Mouse (Mus musculus) hindbrain, embryonic 16.5 days (tissue): Measurements from ENCODE around the gene Man1a. TPM values are rescaled to one million over a fixed set of nuclear protein-coding genes. Genes with fewer than 3 reads are reported as not detected.
A peak's percentile ranks its signal among the peaks of the same experiment; 100 is the strongest.

Experiments used
- ATAC-seq: fragments of 200-750 bp; cut with Nextera tagmentation; 2 replicates; pipeline ENCODE4 v1.8.0; 2017; ENCODE audit warnings: moderate TSS enrichment, moderate library complexity
- H3K27ac ChIP-seq: fragments of 300-500 bp; sonication (generic); 2 replicates; pipeline ENCODE4 v1.5.1; 2014; ENCODE audit warnings: low read depth, mild to moderate bottlenecking, control low read depth, low read length, moderate library complexity
- H3K27me3 ChIP-seq: fragments of 300-500 bp; sonication (generic); replicated peaks from 2 replicates; pipeline ENCODE4 v1.6.1; 2014; ENCODE audit warnings: low read length; ENCODE audit not compliant: control insufficient read depth, insufficient read depth
- H3K36me3 ChIP-seq: fragments of 300-500 bp; sonication (generic); 2 replicates; pipeline ENCODE4 v1.6.1; 2014; ENCODE audit warnings: mild to moderate bottlenecking, low read length, moderate library complexity, mixed read lengths; ENCODE audit not compliant: control insufficient read depth, insufficient read depth
- H3K4me1 ChIP-seq: fragments of 300-500 bp; sonication (generic); 2 replicates; pipeline ENCODE4 v1.6.1; 2014; ENCODE audit warnings: low read depth, low read length; ENCODE audit not compliant: control insufficient read depth, insufficient read depth
- H3K4me2 ChIP-seq: fragments of 300-500 bp; sonication (generic); 2 replicates; pipeline ENCODE4 v1.6.1; 2014; ENCODE audit warnings: mild to moderate bottlenecking, low read length, control low read depth, moderate library complexity
- H3K4me3 ChIP-seq: fragments of 300-500 bp; sonication (generic); 2 replicates; pipeline ENCODE4 v1.5.1; 2014; ENCODE audit warnings: mild to moderate bottlenecking, low read length, control low read depth, moderate library complexity
- H3K9ac ChIP-seq: fragments of 300-500 bp; sonication (generic); 2 replicates; pipeline ENCODE4 v1.6.1; 2014; ENCODE audit warnings: low read depth, mild to moderate bottlenecking, control low read depth, low read length, moderate library complexity
- H3K9me3 ChIP-seq: fragments of 300-500 bp; sonication (generic); 2 replicates; pipeline ENCODE4 v1.6.1; 2014; ENCODE audit warnings: mild to moderate bottlenecking, low read length, moderate library complexity; ENCODE audit not compliant: control insufficient read depth
- WGBS: fragments of 180-500 bp; shearing (Covaris S2); extraction: QIAGEN DNeasy Blood & Tissue Kit; methylation state at CpG from one replicate; pipeline ENCODE4 v1.1.7; 2014; 5-methylcytosine and 5-hydroxymethylcytosine counted together
- polyA plus RNA-seq: library from polyadenylated mRNA; unstranded; fragments of >200 nt; fragmentation: Nextera tagmentation; extraction: Ambion mirVana; gene quantifications from 2 replicates; pipeline ENCODE4 v1.2.1, GENCODE M21; 2015

Gene Man1a
- polyA plus RNA-seq: 4.1 and 4.2 TPM in 2 replicates

DNA sequence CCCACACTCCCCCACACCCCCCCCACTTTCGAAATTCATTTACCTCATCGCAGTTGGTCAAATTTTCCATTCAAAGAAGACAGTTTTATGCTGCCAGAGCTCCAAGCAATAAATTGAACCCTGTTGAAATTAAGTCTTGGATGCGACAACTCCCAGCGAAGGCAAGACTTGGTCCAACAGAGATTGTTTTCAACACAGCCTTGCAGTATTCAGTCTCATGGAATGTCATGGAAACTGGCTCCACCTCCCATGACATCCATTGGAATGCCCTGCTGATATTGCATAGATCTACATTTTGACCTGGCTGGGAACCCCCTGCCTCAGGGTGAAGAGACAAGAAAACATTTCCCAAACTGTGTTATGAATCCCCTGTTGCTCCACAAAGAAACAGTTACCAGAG lies at the start of gene Man1a:
Man1a (minus strand) TSS at position 190 of the 400 bp plus-strand sequence.
- H3K27me3 ChIP-seq: no peaks in the 10 kb centered on the region
- H3K4me3 ChIP-seq: peak within 1 kb of the TSS; percentile 88
- H3K4me2 ChIP-seq: peak within 1 kb of the TSS; percentile 99
- peak within 1 kb of the TSS; percentile 59; the same call in 1 of the 2 replicates for H3K27ac ChIP-seq
- H3K9ac ChIP-seq: peak within 1 kb of the TSS; percentile 79
- ATAC-seq: no peak
- 11% methylated on average over 4 of the region's 4 CpGs for WGBS
- H3K4me1 ChIP-seq: peaks cover 5% of the 10 kb centered on the region
- no peaks in the 10 kb centered on the region for H3K9me3 ChIP-seq
- no peaks in the 10 kb centered on the region for H3K36me3 ChIP-seq

DNA sequence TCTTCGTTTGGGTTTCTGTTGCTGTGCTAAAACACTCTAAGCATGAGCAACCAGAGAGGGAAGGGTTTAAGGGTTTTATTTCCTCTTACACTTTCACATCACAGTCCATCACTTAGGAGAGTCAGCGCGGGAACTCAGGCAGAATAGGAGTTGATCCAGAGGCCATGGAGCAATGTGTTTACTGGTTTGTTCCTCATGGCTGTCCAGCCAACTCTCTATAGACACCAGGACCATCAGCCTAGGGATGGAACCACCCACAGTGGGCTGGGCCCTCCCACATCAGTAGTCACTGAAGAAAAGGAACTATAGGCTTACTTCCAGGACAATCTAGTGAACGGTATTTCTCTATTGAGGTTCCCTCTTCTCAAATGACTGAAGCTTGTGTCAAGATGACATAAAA lies 45.4 kb upstream of the Man1a start:
- 92% methylated on average over 4 of the region's 4 CpGs for WGBS
- no peak for ATAC-seq
- Histone ChIP-seq H3K9ac (no peak overlapping the region), H3K27ac (no peak overlapping the region), H3K27me3 (no peaks in the 10 kb centered on the region), H3K36me3 (no peaks in the 10 kb centered on the region), H3K4me1 (no peaks in the 10 kb centered on the region), H3K9me3 (no peaks in the 10 kb centered on the region), H3K4me2 (no peak overlapping the region), H3K4me3 (no peak overlapping the region)

GRCm38 (mm10) chr10:54120375-54120774 lies 44.0 kb upstream of the Man1a start:
- H3K4me2 ChIP-seq: no peak overlapping the region
- no peaks in the 10 kb centered on the region for H3K36me3 ChIP-seq
- H3K27ac ChIP-seq: no peak overlapping the region
- H3K9ac ChIP-seq: no peak overlapping the region
- WGBS: 74% methylated on average over 2 of the region's 2 CpGs
- H3K4me1 ChIP-seq: no peaks in the 10 kb centered on the region
- no peak for ATAC-seq
- no peaks in the 10 kb centered on the region for H3K9me3 ChIP-seq
- no peaks in the 10 kb centered on the region for H3K27me3 ChIP-seq
- no peak overlapping the region for H3K4me3 ChIP-seq

DNA sequence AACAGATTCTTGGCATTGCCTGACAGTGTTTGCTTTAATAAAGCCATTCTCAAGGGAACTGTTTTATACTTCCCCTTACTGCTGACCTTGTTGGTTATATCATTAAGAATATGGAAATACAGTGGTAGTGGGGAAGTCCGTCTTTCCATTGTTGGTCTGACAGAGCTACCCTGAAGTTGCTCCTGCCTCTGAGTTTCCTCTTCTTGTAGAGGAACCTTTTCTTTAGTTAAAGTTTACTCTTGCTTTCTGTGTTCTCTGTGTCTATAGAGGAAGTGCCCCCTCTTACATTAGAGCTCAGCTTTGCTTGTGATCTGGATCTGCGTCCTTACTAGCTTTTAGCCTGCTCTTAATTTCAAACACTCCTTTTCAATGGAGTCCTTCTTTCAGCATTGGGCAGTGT lies 42.9 kb upstream of the Man1a start:
- Histone ChIP-seq H3K9ac (no peak overlapping the region), H3K4me1 (no peaks in the 10 kb centered on the region), H3K36me3 (no peaks in the 10 kb centered on the region), H3K4me3 (no peak overlapping the region), H3K27ac (no peak overlapping the region), H3K27me3 (no peaks in the 10 kb centered on the region), H3K4me2 (no peak overlapping the region), H3K9me3 (no peaks in the 10 kb centered on the region)
- no peak for ATAC-seq
- 75% methylated on average over 2 of the region's 2 CpGs for WGBS

DNA sequence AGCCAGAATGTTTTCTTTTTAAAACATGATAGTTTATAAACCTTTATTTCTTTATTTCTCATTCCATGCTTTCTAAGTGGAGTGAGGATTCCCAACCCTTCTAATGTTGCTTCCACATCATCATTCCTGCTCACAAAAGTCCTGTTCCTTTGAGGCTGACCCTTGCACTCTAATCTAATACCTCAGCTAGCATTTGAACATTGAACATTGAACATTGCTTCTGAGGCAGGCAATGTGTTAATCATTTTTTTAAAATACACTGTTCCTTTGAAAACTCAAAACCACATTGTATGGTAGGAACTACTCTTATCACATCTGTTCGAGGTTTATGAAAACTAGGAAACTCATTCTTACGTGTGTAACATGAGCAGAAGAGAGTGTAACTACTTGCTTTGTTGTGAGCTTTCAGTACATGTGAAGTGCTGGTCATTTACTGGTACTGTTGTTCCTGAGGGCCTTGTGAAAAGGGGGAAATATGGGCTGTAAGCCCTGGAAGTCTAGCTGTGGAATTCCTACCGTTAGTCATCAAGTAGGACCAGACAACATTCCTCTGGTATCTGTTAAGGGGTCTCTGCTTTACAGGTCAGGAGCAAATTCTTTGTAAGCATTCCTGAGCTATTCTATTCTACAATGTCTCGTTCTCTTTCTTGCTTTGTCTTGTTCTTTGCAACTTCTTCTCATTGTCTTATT lies 42.0 kb upstream of the Man1a start:
- ATAC-seq: no peak
- Histone ChIP-seq H3K27me3 (no peaks in the 10 kb centered on the region), H3K9me3 (no peaks in the 10 kb centered on the region), H3K36me3 (no peaks in the 10 kb centered on the region), H3K27ac (no peak overlapping the region), H3K9ac (no peak overlapping the region), H3K4me1 (no peaks in the 10 kb centered on the region), H3K4me2 (no peak overlapping the region), H3K4me3 (no peak overlapping the region)
- 82% methylated on average over 4 of the region's 4 CpGs for WGBS

DNA sequence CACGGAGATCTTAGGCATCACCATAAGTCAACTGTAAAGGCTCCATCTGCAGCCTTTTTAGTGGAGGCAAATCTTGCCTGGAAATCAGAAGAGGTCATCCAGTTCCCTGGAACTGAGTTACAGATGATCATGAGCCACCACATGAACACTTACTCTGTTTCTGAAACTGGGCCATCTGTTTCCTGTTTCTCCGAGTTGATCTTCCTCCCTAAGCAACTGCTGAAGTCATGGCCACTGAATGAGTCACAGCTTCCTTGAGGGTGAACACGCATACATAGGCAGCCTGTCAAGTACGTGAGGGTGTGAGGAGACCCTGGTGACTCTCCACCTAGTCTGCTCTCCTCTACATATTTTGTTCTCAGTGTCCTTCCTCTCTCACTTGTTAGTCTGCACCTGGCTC lies 41.4 kb upstream of the Man1a start:
- 76% methylated on average over 4 of the region's 4 CpGs for WGBS
- Histone ChIP-seq H3K4me3 (no peak overlapping the region), H3K9ac (no peak overlapping the region), H3K27ac (no peak overlapping the region), H3K27me3 (no peaks in the 10 kb centered on the region), H3K36me3 (no peaks in the 10 kb centered on the region), H3K4me1 (no peaks in the 10 kb centered on the region), H3K4me2 (no peak overlapping the region), H3K9me3 (no peaks in the 10 kb centered on the region)
- no peak for ATAC-seq

GRCm38 (mm10) chr10:54103671-54104070 lies 27.3 kb upstream of the Man1a start:
- Histone ChIP-seq H3K4me2 (no peak overlapping the region), H3K27me3 (no peaks in the 10 kb centered on the region), H3K4me3 (no peak overlapping the region), H3K36me3 (no peaks in the 10 kb centered on the region), H3K9me3 (no peaks in the 10 kb centered on the region), H3K27ac (no peak overlapping the region), H3K4me1 (no peaks in the 10 kb centered on the region), H3K9ac (no peak overlapping the region)
- ATAC-seq: no peak
- WGBS: 88% methylated on average over 4 of the region's 4 CpGs

DNA sequence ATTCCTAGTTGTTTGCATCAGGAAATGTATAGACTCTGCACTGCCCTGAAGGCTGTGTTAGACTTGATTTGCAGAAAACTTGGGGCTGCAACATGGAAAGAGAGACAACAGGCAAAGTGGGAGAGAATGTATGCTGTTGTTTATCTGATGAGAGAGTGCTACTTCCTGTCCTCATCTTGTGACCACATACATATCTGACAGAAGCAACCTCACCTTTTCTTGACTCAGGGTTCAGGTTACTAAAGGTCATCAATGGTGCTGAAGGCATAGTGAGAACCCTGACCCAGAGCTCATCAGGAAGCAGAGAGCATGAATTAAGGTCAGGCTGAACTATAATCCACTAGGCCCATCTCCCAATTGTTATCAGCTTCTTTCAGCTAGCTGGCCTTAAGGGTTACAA lies 15.7 kb upstream of the Man1a start:
- Histone ChIP-seq H3K4me1 (no peaks in the 10 kb centered on the region), H3K9ac (no peak overlapping the region), H3K4me2 (no peak overlapping the region), H3K27me3 (no peaks in the 10 kb centered on the region), H3K4me3 (no peak overlapping the region), H3K36me3 (no peaks in the 10 kb centered on the region), H3K9me3 (no peaks in the 10 kb centered on the region), H3K27ac (no peak overlapping the region)
- ATAC-seq: no peak

DNA sequence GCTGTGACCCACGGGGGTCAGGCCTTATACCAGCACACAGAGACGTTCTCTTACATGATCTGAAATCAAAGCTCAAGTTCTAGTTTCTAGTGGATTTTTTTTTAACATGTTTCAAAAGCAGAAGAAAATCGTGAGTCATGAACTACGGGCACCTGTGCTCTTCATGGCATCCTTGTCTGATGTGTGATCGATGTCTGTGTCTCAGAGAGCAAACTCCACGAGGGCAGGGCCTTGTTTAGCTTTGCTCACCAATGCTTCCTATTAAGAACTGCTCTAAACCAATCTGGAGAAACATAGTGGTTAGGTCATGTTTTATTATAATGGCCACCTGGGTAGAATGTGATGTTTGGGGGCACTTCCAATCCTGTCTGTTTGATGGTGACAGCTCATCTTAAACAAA lies 13.5 kb upstream of the Man1a start:
- H3K36me3 ChIP-seq: no peaks in the 10 kb centered on the region
- no peak overlapping the region for H3K4me3 ChIP-seq
- no peaks in the 10 kb centered on the region for H3K9me3 ChIP-seq
- no peak overlapping the region for H3K27ac ChIP-seq
- no peak for ATAC-seq
- no peaks in the 10 kb centered on the region for H3K4me1 ChIP-seq
- H3K4me2 ChIP-seq: no peak overlapping the region
- no peak overlapping the region for H3K9ac ChIP-seq
- WGBS: 92% methylated on average over 6 of the region's 6 CpGs
- H3K27me3 ChIP-seq: no peaks in the 10 kb centered on the region

DNA sequence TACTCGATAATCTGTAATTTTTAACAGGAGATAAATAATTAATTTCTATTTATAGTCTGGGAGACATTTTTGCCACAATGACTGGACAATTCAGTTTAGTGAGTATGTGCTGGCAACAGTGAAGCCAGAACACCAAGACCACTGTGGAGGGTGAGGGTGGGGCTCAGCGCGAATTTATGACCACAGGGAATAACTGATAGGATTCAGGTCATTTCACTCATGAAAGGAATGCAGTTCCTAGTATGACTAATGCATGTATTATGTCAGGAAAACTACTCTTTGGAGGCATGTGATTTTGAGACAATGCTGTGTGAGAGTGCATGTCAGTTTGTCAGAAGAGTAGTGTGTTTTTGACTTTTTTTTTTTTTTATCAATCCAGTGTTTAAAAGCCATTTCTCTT lies 10.9 kb upstream of the Man1a start:
- H3K4me1 ChIP-seq: no peaks in the 10 kb centered on the region
- no peaks in the 10 kb centered on the region for H3K9me3 ChIP-seq
- H3K27ac ChIP-seq: no peak overlapping the region
- H3K4me3 ChIP-seq: no peak overlapping the region
- no peaks in the 10 kb centered on the region for H3K36me3 ChIP-seq
- H3K9ac ChIP-seq: no peak overlapping the region
- WGBS: 82% methylated on average over 3 of the region's 3 CpGs
- no peak for ATAC-seq
- H3K4me2 ChIP-seq: no peak overlapping the region
- H3K27me3 ChIP-seq: no peaks in the 10 kb centered on the region
